Mouse (Mus musculus) CD8-positive naive resting alpha-beta T cell, adult 2 months (primary cell): ENCODE results near the gene Myo1e.
"Not testable (repeated sequence)": the region's sequence is repeated elsewhere in the genome, so short reads cannot be mapped to it uniquely, and the experiment has no call there.

ENCODE experiments used
- DNase-seq, 2 experiments: peaks; one replicate each; pipeline ENCODE4 v3.0.0; 2022; ENCODE audit warnings: low read depth in 2 of 2, low spot score in 2 of 2

Gene Myo1e

GRCm38 (mm10) chr9:70249881-70250681 lies 42.9 kb downstream of the Myo1e start:
- DNase-seq, result no peak

GRCm38 (mm10) chr9:70251441-70251985 lies 44.4 kb downstream of the Myo1e start:
- DNase-seq, result no peak

GRCm38 (mm10) chr9:70253016-70253415 lies 45.9 kb downstream of the Myo1e start:
- no peak for DNase-seq

- DNase-seq, result no peak
Measured at GRCm38 (mm10) chr9:70255005-70255404, 47.9 kb downstream of the Myo1e start.

- not testable (repeated sequence) for DNase-seq
Measured at GRCm38 (mm10) chr9:70256027-70256426, 48.9 kb downstream of the Myo1e start.

GRCm38 (mm10) chr9:70257289-70258101 lies 50.3 kb downstream of the Myo1e start:
- no peak for DNase-seq

GRCm38 (mm10) chr9:70260324-70260841 lies 53.2 kb downstream of the Myo1e start:
- DNase-seq, result no peak

- no peak for DNase-seq
Measured at GRCm38 (mm10) chr9:70261646-70262045, 54.5 kb downstream of the Myo1e start.

- no peak for DNase-seq
Measured at GRCm38 (mm10) chr9:70263134-70263533, 56.0 kb downstream of the Myo1e start.

GRCm38 (mm10) chr9:70263735-70264134 lies 56.6 kb downstream of the Myo1e start:
- DNase-seq, result no peak

- DNase-seq, result no peak
Measured at GRCm38 (mm10) chr9:70265513-70265912, 58.4 kb downstream of the Myo1e start.

- no peak for DNase-seq
Measured at GRCm38 (mm10) chr9:70266186-70266585, 59.0 kb downstream of the Myo1e start.

GRCm38 (mm10) chr9:70267108-70267507 lies 60.0 kb downstream of the Myo1e start:
- no peak for DNase-seq

- DNase-seq, result no peak
Measured at GRCm38 (mm10) chr9:70269349-70269748, 62.2 kb downstream of the Myo1e start.

GRCm38 (mm10) chr9:70270468-70270867 lies 63.3 kb downstream of the Myo1e start:
- DNase-seq, result no peak

GRCm38 (mm10) chr9:70271137-70271536 lies 64.0 kb downstream of the Myo1e start:
- no peak for DNase-seq

GRCm38 (mm10) chr9:70271631-70272030 lies 64.5 kb downstream of the Myo1e start:
- DNase-seq, result no peak

GRCm38 (mm10) chr9:70274071-70274470 lies 66.9 kb downstream of the Myo1e start:
- no peak for DNase-seq

GRCm38 (mm10) chr9:70274476-70274875 lies 67.3 kb downstream of the Myo1e start:
- no peak for DNase-seq

- no peak for DNase-seq
Measured at GRCm38 (mm10) chr9:70274887-70275555, 67.9 kb downstream of the Myo1e start.

- no peak for DNase-seq
Measured at GRCm38 (mm10) chr9:70277076-70277475, 69.9 kb downstream of the Myo1e start.
